Mouse (Mus musculus): ENCODE measurements around the gene Myo1b. TPM values are rescaled to one million over a fixed set of nuclear protein-coding genes. Genes with fewer than 3 reads are reported as not detected.

The Myo1b gene
- polyA plus RNA-seq, 1 experiment from 2014 or later, result 40.8 TPM

GRCm38 (mm10) chr1:51862828-51863421 lies 52.9 kb downstream of the Myo1b start:
- Histone ChIP-seq H3K9ac (ENCODE audit: low read depth, low read length) (no peak overlapping the region; the same call in 1 of the 2 replicates), H3K9me3 (ENCODE audit: control insufficient read depth, low read length) (no peaks in the 10 kb centered on the region), H3K4me2 (ENCODE audit: low read depth, low read length) (0 out of 2 replicates have a peak overlapping the region, but pooled peaks have one; percentile 2), H3K27me3 (replicated peaks; ENCODE audit: control insufficient read depth, insufficient read depth, low read length) (no peaks in the 10 kb centered on the region), H3K4me3 (ENCODE audit: low read length) (no peak overlapping the region), H3K4me1 (ENCODE audit: control insufficient read depth, insufficient read depth, low read length) (no peaks in the 10 kb centered on the region), H3K27ac (ENCODE audit: low read length) (0 out of 2 replicates have a peak overlapping the region, but pooled peaks have one; percentile 46), H3K36me3 (ENCODE audit: control insufficient read depth, insufficient read depth, low read length) (no peaks in the 10 kb centered on the region)
- WGBS, result 49% methylated on average over 8 of the region's 8 CpGs
- peak; percentile 46; the same call in 1 of the 2 replicates for ATAC-seq

DNA sequence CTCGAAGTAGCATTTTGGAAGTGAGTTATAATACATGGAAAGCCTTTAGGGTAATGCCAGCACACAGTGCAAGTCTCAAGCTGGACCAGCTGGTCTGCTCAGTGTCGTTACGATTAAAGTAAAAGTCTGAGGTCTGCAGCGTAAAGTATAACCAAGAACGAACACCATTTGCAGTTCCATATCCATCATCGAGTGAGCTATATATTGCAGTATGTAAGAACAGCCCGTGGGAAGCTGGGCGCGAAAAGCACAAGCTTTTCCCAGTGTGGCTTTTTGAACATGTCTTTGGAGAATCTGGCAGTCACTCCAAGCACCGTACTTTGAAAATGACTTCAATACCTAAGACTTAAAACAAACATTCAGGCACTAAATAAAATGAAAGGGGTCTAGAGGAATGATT lies 55.0 kb downstream of the Myo1b start:
- Histone ChIP-seq H3K4me1 (ENCODE audit: control insufficient read depth, insufficient read depth, low read length) (peaks cover 10% of the 10 kb centered on the region), H3K36me3 (ENCODE audit: control insufficient read depth, insufficient read depth, low read length) (no peaks in the 10 kb centered on the region)
- 82% methylated on average over 10 of the region's 10 CpGs for WGBS

GRCm38 (mm10) chr1:51856946-51857345 lies 58.9 kb downstream of the Myo1b start:
- no peaks in the 10 kb centered on the region for H3K9me3 ChIP-seq (ENCODE audit: control insufficient read depth, low read length)
- peaks cover 16% of the 10 kb centered on the region for H3K4me1 ChIP-seq (ENCODE audit: control insufficient read depth, insufficient read depth, low read length)
- no peak overlapping the region for H3K4me3 ChIP-seq (ENCODE audit: low read length)
- peak; percentile 21; the same call in 1 of the 2 replicates for ATAC-seq
- no peaks in the 10 kb centered on the region for H3K36me3 ChIP-seq (ENCODE audit: control insufficient read depth, insufficient read depth, low read length)
- no peaks in the 10 kb centered on the region for H3K27me3 ChIP-seq (replicated peaks; ENCODE audit: control insufficient read depth, insufficient read depth, low read length)
- no peak overlapping the region for H3K4me2 ChIP-seq (ENCODE audit: low read depth, low read length)
- 66% methylated on average over 4 of the region's 4 CpGs for WGBS
- no peak overlapping the region for H3K9ac ChIP-seq (ENCODE audit: low read depth, low read length)
- H3K27ac ChIP-seq (ENCODE audit: low read length), result no peak overlapping the region

More for the DNA sequence above, 55.0 kb downstream of the Myo1b start:
- H3K9me3 ChIP-seq (ENCODE audit: control insufficient read depth, low read length), result no peaks in the 10 kb centered on the region
- H3K4me2 ChIP-seq (ENCODE audit: low read depth, low read length), result no peak overlapping the region
- H3K27ac ChIP-seq (ENCODE audit: low read length), result no peak overlapping the region
- no peak overlapping the region for H3K4me3 ChIP-seq (ENCODE audit: low read length)
- H3K27me3 ChIP-seq (replicated peaks; ENCODE audit: control insufficient read depth, insufficient read depth, low read length), result no peaks in the 10 kb centered on the region
- no peak overlapping the region for H3K9ac ChIP-seq (ENCODE audit: low read depth, low read length)
- ATAC-seq, result no peak

DNA sequence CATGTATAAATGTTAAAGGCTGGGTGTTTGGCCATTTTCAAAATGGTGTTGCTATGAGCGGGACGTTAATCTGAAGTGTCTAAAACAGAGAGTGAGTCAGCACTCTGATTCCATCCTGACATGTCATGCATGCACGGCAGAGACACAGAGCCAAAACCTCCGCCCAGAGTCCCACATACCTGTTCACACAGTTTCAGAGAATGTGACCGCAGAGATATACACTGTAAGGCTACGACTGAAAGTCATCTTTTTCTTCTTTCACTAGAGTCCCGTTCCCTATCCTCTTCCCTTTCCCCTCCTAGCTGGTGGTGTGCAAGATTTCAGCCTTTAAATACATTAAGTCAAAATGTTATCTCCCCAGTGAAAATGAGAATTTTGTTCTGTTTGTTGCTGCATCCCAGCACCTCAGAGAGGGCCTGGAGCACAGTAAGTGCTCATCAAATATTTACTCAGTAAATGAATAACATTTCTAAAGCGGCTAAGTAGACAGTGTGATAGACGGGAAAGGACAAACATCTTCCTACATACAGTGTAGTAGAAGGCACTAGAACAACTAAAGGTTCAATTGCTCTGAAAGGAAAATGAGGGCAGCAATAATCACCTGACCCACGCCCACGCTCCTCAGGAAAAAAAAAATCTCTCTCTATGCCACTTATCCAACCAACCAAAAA lies 59.5 kb downstream of the Myo1b start:
- Histone ChIP-seq H3K9me3 (ENCODE audit: control insufficient read depth, low read length) (no peaks in the 10 kb centered on the region), H3K4me3 (ENCODE audit: low read length) (no peak overlapping the region), H3K36me3 (ENCODE audit: control insufficient read depth, insufficient read depth, low read length) (no peaks in the 10 kb centered on the region), H3K27me3 (replicated peaks; ENCODE audit: control insufficient read depth, insufficient read depth, low read length) (no peaks in the 10 kb centered on the region), H3K4me2 (ENCODE audit: low read depth, low read length) (peak overlapping the region; percentile 5; the same call in 1 of the 2 replicates), H3K27ac (ENCODE audit: low read length) (no peak overlapping the region), H3K4me1 (ENCODE audit: control insufficient read depth, insufficient read depth, low read length) (peaks cover 16% of the 10 kb centered on the region), H3K9ac (ENCODE audit: low read depth, low read length) (no peak overlapping the region)
- ATAC-seq, result peak; percentile 66
- 61% methylated on average over 11 of the region's 11 CpGs for WGBS

- H3K9me3 ChIP-seq (ENCODE audit: control insufficient read depth, low read length), result no peaks in the 10 kb centered on the region
- peak; percentile 24 for ATAC-seq
- peak overlapping the region; percentile 5; the same call in 1 of the 2 replicates for H3K4me2 ChIP-seq (ENCODE audit: low read depth, low read length)
- H3K27me3 ChIP-seq (replicated peaks; ENCODE audit: control insufficient read depth, insufficient read depth, low read length), result no peaks in the 10 kb centered on the region
- H3K27ac ChIP-seq (ENCODE audit: low read length), result peak overlapping the region; percentile 20; the same call in 1 of the 2 replicates
- H3K4me3 ChIP-seq (ENCODE audit: low read length), result no peak overlapping the region
- no peak overlapping the region for H3K9ac ChIP-seq (ENCODE audit: low read depth, low read length)
- WGBS, result 34% methylated on average over 10 of the region's 10 CpGs
- no peaks in the 10 kb centered on the region for H3K36me3 ChIP-seq (ENCODE audit: control insufficient read depth, insufficient read depth, low read length)
- peaks cover 16% of the 10 kb centered on the region for H3K4me1 ChIP-seq (ENCODE audit: control insufficient read depth, insufficient read depth, low read length)
Observed at GRCm38 (mm10) chr1:51855541-51856244, 60.2 kb downstream of the Myo1b start.

- WGBS, result 62% methylated on average over 5 of the region's 5 CpGs
- Histone ChIP-seq H3K9ac (ENCODE audit: low read depth, low read length) (no peak overlapping the region), H3K4me1 (ENCODE audit: control insufficient read depth, insufficient read depth, low read length) (peaks cover 21% of the 10 kb centered on the region), H3K4me3 (ENCODE audit: low read length) (no peak overlapping the region), H3K4me2 (ENCODE audit: low read depth, low read length) (no peak overlapping the region), H3K36me3 (ENCODE audit: control insufficient read depth, insufficient read depth, low read length) (no peaks in the 10 kb centered on the region), H3K27ac (ENCODE audit: low read length) (no peak overlapping the region), H3K27me3 (replicated peaks; ENCODE audit: control insufficient read depth, insufficient read depth, low read length) (no peaks in the 10 kb centered on the region), H3K9me3 (ENCODE audit: control insufficient read depth, low read length) (no peaks in the 10 kb centered on the region)
- no peak for ATAC-seq
Observed at GRCm38 (mm10) chr1:51852314-51852713, 63.6 kb downstream of the Myo1b start.

GRCm38 (mm10) chr1:51849570-51850211 lies 66.2 kb downstream of the Myo1b start:
- Histone ChIP-seq H3K27me3 (replicated peaks; ENCODE audit: control insufficient read depth, insufficient read depth, low read length) (no peaks in the 10 kb centered on the region), H3K27ac (ENCODE audit: low read length) (peak overlapping the region; percentile 84), H3K36me3 (ENCODE audit: control insufficient read depth, insufficient read depth, low read length) (no peaks in the 10 kb centered on the region), H3K9me3 (ENCODE audit: control insufficient read depth, low read length) (no peaks in the 10 kb centered on the region), H3K9ac (ENCODE audit: low read depth, low read length) (no peak overlapping the region), H3K4me2 (ENCODE audit: low read depth, low read length) (peak overlapping the region; percentile 25; the same call in 1 of the 2 replicates), H3K4me3 (ENCODE audit: low read length) (no peak overlapping the region), H3K4me1 (ENCODE audit: control insufficient read depth, insufficient read depth, low read length) (peaks cover 8% of the 10 kb centered on the region)
- peak; percentile 90 for ATAC-seq
- WGBS, result 36% methylated on average over 8 of the region's 8 CpGs

- H3K27ac ChIP-seq (ENCODE audit: low read length), result no peak overlapping the region
- H3K4me3 ChIP-seq (ENCODE audit: low read length), result no peak overlapping the region
- peaks cover 5% of the 10 kb centered on the region; the same call in 1 of the 2 replicates for H3K4me1 ChIP-seq (ENCODE audit: control insufficient read depth, insufficient read depth, low read length)
- 78% methylated on average over 2 of the region's 2 CpGs for WGBS
- H3K9me3 ChIP-seq (ENCODE audit: control insufficient read depth, low read length), result no peaks in the 10 kb centered on the region
- no peak overlapping the region for H3K4me2 ChIP-seq (ENCODE audit: low read depth, low read length)
- no peaks in the 10 kb centered on the region for H3K36me3 ChIP-seq (ENCODE audit: control insufficient read depth, insufficient read depth, low read length)
- H3K27me3 ChIP-seq (replicated peaks; ENCODE audit: control insufficient read depth, insufficient read depth, low read length), result no peaks in the 10 kb centered on the region
- no peak overlapping the region for H3K9ac ChIP-seq (ENCODE audit: low read depth, low read length)
- ATAC-seq, result no peak
Observed at GRCm38 (mm10) chr1:51845264-51846036, 70.4 kb downstream of the Myo1b start.

All from intestine, embryonic 16.5 days (tissue).